Mouse (Mus musculus): ENCODE measurements around the gene A530084C06Rik.

Gene A530084C06Rik

DNA sequence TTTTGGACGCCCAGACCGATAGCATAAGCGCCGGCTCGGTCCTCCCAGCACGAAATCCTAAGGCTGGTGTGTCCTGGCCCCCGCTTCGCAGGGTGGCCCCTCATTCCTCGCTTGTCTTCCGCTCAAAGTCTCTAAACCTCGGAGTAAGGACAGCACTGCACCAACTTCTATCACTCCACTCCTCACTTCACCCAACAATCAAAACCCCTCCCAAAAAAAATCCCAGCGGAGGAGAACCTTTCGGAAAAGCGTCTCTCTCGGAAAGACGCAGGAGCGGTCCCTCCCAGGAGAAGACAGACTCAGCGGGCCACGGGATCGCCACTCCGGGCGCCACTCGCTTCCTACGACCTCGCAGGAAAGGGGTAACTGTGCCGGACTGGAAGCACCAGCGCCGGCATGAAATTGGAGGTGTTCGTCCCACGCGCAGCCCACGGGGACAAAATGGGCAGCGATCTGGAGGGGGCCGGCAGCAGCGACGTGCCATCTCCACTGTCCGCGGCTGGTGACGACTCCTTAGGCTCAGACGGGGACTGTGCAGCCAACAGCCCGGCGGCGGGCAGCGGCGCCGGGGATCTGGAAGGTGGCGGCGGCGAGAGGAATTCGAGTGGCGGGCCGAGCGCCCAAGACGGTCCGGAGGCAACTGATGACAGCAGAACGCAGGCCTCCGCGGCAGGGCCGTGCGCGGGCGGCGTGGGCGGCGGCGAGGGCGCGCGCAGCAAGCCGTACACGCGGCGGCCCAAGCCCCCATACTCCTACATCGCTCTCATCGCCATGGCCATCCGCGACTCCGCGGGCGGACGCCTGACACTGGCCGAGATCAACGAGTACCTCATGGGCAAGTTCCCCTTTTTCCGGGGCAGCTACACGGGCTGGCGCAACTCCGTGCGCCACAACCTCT is at the start of gene A530084C06Rik:
Gene A530084C06Rik, minus strand, starts transcription at position 813 of the 898 bp plus-strand sequence.
- DNase-seq, result no peak

DNA sequence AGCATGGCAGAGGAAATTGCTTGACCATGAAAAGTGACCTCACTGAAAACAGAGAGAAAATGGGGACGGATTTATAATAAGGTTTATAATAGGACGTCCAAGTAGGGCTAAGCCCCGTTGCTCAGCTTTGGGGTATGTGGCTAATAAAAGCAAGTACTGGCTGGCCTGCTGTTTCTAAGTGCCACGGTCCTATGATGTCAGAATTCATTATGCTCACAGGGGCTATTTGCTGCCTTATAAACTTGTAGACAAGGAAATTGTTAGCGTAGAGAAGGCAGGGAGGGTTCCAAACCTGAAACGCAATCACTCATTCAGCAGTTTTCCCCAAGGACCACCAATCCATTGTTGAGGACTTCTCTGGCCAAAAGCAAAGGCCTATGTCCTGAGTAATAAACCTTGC is 44.8 kb upstream of the A530084C06Rik start:
- no peak for DNase-seq

DNA sequence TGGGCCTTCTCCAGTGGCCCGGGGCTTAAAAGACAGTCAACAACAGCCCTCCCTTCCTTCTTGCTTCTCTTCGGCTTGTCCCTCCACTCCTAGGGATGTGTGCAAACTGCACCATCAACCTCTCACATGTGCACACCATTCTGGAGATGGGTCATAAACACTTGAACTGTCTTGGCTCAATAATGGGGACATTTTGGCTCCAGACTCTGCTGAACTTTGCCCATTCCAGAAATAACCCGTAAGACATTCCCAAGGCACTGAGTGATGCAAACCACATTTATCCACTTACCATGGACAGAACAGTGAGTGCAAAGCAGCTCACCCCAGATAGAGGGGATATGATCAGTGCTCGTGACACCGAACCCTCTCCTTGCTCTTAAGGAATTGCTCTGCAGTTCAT is 40.4 kb upstream of the A530084C06Rik start:
- DNase-seq, result no peak

DNA sequence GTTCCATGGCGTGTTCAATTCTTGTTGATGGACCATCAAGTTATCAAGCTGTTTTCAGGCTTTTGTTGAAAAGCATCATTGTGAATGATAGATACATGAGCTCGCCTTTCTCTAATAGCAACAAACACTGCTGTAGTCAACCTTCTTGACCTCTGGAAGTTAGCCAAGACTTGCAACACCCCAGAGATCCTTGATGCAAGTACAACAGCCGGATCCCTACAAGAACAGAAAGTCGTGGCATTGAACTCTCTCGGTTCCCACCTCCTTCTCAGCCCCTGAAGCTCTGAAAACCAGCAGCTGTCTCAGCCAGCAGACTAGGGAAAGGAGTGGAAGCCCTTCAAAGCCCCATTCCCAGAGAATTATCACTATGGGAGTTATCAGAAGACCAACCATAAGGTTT is 28.2 kb upstream of the A530084C06Rik start:
- DNase-seq, result no peak

DNA sequence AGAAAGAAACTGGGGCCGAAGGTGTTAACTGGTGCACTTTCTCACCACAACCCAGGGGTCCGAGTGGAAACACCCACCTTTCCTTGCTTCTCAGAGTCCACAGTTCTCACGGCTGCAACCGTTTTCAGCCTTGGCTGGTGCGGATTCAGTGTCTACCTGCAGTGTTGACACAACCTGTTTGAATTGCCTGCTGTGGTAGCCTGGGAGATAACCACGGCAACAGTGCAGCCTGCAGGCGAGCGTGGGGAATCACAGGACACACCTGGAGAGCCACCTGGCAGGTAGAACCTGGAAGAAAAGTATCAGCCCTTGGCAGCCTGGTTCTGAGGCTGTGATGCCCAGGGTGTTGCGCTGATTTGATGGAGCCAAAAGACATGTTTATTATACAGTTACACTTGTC is 20.7 kb upstream of the A530084C06Rik start:
- no peak for DNase-seq

DNA sequence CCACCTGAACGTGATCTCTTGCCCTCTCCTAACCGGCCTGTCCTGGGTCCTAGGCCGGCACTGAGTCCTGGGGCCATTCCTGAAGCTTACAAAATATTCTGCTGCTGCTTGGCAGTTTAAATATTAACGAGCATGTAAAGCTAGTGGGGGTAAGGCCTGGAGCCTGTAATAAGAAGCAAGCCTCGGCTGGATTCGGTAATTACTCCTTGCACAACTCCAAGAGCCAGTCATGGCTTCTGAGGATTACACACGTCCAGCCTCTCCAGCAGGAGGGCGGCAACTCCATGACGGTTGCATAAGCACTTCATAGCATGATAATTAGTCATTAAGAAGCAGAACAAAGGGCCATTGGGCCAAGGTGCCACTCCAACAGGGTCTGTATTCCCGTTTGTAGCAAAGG is 19.3 kb upstream of the A530084C06Rik start:
- DNase-seq, result no peak

DNA sequence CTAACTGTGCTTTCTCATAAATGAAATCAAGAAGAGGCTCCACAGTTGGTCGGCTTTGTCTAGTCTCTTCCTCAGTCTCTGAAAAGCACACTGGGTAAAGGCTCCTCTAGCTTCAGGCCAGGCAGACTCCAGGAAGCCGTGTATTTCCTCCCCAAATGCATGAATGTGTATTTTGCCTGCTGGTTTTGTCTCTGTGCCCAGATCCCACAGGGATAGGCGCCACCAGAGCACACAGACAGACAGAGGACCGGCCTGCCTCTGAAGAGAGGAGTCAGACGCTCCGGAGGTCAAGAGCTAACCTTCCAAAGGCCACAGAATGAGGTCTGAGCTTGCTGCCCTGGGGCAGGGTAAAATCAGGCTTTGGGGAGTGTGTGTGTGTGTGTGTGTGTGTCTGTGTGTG is 18.4 kb upstream of the A530084C06Rik start:
- DNase-seq, result no peak

DNA sequence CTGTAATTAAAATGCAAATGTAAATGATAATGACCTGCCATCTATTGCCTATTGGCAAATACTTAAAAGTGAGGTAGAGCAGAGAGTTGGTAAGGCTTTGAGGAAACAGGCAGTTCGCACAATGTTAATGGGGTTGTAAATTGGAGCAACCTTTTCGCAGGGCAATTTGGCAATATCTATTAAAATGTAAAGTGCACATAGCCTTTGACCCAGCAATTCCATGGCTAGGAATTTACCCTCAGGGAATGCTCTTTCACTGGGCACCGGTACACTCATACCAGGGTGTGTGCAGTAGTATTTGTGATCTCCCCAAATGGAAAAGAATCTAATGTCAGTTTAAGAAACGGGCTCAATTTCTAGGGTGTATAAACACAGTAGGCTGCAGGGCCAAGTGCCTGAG is 17.6 kb upstream of the A530084C06Rik start:
- no peak for DNase-seq

DNA sequence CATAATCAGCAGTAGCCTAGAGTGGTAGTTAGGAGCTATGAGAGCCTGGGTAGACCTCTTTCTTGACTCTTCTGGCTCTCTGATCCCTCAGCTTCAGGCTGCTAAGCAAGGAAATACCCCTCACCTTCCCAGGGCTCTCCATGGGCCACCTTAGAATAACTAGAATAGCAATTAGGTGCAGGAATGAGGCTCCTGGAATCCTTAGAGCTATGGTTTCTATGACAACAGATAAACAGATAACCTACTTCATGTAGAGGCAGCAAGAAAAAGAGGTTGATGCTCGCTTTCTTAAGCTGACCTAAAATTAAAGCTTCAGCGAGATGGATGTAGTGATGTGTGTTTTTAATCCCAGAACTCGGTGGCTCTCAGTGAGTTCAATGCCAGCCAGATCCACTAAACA is 15.5 kb upstream of the A530084C06Rik start:
- DNase-seq, result no peak

DNA sequence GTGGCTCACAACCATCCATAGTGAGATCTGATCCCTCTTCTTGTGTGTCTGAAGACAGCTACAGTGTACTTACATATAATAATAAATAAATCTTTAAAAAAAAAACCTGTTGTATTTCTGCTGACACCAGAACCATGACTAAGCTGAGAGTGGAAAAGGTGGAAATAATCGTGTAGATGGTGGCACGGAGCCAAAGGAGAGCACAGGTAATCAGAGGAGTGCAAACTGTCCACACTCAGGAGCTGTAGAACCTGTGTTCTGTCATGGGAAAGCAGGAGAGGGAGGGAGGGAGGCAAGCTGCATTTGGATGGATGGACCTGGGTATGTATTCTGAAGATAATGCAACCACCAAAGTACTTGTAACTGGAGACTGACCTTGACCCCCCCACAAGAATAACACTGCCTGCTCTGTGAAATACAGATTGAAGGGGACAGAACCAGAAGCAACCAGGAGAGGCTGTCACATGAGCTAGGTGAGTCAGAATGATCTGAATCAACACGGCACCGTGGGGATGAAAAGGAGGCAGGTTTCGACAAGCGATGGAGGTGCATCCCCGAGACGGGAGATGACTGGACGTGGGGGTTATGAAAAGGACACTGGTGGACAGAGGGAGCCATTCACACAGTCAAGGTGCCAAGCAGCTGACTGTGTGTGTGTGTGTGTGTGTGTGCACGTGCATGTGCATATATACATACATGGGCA is 13.8 kb upstream of the A530084C06Rik start:
- DNase-seq, result no peak

DNA sequence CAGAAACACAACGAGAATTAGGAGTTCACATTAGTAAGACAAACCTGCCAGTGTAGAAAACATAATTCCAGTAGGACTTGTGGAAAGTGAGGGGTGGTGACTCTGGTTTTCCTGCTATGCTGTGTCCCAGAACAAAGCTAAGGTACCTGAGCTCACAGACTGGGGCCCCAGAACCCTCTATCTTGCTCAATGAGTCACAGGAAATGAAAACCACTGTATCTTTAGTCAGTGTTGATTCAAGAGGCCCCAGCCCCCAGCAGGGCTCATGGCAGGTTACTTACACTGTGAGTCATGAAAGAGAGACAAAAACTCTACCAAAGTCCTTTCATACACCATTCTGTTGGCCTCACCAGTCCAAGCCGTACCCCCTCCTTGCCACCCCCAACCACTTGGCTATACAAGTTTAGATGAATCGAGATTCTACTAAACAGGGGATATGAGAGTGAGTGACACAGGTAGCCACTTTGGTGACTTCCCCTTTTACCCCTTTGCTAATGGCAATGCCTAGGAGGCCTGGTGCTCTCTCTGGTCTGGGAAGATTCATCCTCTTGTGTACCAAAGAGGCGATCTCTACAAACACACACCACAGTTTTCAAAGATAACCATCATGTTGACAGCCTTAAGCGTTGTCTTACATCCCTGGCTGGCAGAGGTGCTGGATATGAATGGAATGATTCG is 8.6 kb upstream of the A530084C06Rik start:
- DNase-seq, result no peak

DNA sequence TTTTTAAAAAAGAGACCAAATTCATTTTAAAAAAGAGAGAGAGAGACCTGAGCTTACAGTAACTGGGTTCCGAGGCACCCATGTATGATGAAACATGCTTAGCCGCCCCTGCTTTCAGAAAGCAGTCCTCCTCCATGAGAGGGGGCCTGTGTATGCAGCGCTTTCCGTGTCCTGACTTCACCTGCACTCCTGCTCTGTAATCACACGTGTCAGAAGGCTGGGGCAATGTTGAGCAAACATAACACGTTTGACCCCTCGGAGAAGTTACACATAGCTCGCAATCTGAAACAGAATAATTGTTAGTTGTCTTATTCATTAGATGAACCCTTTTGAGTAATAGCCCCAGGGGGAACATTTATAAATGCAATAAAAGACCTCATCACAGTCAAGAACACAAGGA is 8.0 kb upstream of the A530084C06Rik start:
- DNase-seq, result no peak

DNA sequence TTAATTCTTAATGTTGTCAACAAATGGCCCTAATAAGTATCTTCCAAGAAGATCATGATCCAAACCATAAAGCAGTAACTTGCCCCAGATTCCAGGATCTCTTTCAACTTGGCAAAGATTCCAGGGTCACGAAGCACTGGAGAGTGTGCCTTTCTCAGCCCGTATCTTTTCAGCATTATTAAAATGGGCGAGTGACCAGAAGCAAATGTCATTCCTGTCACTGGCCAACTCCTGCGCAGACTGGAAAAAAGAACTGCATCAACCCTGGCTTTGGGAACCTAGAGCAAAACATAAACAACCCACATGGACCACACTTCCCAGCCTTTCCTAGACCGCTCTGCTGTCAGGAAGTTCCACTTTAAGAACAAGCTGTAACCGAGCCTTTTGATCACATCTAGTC is 5.3 kb upstream of the A530084C06Rik start:
- no peak for DNase-seq

DNA sequence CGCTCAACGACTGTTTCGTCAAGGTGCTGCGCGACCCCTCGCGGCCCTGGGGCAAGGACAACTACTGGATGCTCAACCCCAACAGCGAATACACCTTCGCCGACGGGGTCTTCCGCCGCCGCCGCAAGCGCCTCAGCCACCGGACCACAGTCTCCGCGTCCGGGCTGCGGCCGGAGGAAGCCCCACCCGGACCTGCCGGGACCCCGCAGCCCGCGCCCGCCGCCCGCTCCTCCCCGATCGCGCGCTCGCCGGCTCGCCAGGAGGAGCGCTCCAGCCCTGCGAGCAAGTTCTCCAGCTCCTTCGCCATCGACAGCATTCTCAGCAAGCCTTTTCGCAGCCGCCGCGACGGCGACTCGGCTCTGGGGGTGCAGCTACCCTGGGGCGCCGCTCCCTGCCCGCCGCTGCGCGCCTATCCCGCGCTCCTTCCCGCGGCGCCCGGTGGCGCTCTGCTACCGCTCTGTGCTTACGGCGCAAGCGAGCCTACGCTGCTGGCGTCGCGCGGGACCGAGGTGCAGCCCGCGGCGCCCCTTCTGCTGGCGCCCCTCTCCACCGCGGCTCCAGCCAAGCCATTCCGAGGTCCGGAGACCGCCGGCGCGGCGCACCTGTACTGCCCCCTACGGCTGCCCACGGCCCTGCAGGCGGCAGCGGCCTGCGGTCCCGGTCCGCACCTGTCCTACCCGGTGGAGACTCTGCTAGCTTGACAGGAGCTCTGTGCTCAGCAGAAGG is 449 bp upstream of the A530084C06Rik start:
- no peak for DNase-seq

DNA sequence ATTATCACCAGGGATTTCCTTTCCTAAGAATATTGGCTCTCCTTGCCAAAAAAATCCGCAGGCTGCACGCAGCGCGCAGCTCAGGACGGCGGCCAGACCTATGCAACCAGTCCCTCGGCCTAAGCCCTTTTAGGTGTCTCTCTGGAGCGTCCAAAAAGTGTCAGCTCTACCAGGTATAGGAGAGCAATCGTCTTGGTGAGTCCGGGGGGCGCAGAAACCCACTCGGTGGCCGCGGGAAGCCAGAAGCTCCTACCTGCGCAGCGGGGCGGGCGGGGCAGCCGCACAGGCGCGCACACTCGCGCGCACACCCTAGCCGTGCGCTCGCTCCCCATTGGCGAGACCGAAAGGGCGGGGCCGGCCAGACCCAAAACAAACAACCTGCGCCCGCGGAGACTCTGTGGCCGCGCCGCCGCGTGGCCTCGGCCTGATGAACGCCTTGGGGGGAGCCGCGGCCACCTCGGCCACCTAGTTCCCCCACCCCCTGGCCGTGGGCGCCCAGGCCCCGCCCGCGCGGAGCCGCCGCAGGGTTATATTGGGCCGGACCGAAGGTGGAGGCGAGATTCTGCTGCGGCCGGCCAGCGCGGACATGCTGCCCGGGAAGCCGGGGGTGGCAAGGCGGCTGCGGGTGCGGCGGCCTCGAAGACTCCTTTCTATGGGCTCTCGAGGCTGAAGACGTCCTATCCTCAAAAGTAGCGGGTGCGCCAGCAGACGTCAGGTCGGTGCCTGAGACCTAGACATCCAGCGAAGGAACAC is 1.2 kb downstream of the A530084C06Rik start:
- no peak for DNase-seq

DNA sequence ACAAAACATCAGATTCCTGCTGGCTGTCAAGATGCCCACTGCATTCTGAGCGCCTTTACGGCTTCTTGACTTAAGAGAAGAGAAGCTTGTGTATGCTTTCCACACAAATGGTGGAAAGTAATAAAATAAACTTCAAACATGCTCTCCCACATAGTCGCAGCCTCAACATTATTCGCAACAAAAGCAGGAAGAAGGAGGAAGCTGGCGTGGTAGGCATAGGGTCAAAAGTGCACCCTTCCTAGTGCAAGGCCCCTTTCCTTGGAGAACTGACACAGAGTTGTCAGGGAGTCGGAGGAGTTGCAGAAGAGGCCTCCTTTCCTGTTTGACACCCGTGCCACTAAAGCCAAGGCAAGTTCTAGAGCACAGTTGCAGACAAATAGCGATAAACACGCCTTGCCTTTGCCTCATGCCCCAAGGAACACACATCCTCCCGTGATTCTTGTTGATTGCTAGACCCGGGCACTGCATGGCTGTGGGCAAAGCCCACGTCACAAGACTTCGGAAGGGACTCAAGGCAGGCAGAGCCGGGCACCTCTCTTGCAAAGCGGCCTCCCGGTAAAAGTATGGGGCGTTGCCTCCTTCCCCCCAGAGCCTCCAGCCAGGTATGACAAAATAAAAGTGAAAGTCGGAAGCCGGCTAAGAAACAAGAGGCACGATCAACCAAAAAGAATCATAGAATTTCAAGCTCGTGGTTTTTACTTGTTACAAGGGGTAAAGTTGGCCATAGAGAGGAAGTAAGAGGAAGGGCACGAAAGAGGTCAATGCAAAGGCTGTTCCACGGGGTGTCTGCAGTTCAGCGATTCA is 2.0 kb downstream of the A530084C06Rik start:
- no peak for DNase-seq

DNA sequence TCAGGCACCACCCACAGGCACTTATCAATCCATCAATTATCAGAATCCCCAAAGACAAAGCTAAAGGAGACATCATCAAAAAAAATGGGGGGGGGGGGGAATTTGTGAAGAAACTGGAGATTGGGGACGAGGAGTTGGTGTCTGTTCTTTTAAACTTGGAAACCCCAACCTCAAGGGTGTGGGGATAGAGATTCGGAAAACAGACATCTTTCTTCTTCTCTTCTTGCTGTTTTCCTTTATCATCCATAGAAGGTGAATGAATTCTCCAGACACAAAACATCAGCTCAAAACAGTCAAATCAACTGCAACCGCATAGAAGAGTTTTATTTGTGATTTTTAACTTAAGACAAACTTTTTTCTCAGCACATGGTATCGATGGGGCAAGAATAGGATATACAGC is 3.3 kb downstream of the A530084C06Rik start, which contains the start of gene Foxq1:
Gene Foxq1, plus strand, starts transcription at position 301 of the 400 bp plus-strand sequence.
- DNase-seq, result no peak

DNA sequence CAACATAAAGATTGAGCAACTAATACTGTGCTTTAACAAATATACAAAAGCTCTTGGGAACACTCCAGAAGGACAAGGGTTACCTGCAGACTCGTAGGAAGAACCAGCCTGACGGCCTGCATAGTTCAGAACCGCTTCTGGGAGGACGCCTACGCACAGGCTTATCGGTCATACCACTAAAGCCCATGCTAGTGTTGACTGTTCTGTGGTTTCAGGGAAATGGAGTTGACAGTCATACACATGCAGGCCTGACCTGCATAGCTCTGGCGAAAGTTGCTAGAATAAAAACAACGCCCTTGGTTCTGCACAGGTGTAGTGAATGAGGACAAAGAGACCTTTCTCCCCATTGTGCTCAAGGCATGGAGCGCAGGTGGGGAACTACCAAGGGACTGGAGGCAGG is 11.5 kb downstream of the A530084C06Rik start:
- no peak for DNase-seq

DNA sequence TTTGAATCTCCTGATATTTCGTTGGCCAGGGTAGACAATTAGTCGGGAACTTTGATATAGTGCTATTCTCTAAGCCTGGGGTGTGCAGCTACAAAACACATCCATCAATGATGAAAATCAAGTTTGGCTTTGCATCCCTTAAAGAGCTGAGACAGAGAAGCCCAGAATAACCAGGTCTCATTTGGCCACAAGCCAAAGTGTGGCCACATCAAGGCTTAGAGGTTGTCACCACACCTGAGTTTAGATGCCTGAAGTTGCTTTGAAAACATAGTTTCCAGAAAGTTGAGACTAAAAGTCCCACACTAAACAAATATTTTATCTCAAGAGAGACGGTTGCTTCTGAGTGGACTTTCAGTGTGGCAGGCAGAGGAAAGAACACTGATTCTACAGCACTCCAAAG is 11.9 kb downstream of the A530084C06Rik start:
- no peak for DNase-seq

DNA sequence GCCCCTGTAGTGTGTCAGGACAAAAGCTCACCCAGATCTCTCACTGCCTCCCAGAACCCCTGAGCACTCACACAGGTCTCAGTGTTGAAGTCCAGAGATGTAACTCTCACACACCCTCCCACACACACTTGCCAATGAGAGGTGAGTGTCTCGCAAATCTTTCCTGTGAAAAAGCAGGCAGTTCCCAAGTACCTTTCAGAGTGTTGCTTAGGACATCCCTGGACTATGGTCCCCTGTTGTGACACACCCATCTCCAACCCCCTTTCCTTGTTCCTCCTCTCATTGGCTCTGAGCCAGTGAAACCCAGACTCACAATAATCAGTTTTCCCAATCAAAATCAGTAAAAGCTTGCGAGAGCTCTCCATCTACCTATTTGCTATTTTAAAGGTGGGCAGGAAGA is 12.3 kb downstream of the A530084C06Rik start:
- no peak for DNase-seq

DNA sequence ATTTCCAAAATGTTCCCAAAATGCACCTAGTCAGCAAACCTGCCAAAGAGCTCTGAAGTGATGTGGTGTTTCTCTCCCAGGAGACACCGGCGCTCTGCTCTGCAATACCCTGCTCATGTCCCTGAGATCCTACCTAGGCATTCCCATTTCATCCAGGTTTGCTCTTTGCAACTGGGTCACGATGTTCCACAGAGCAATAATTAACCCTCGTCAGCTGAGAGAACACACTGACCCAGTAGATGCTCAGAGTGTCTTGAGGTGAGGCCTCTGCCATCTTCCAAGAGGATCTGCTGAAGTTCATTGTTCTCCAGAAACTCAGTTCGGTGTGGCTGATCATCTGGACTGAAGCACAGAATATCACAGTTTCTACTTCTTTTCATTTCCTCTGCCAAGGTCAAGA is 16.1 kb downstream of the A530084C06Rik start:
- DNase-seq, result no peak

All from cerebellum, adult 11-12 months (tissue).